Mouse (Mus musculus): ENCODE data around the gene Btbd35f30.
"Not testable (repeated sequence)": the region's sequence is repeated elsewhere in the genome, so short reads cannot be mapped to it uniquely, and the experiment has no call there.

Gene Btbd35f30

DNA sequence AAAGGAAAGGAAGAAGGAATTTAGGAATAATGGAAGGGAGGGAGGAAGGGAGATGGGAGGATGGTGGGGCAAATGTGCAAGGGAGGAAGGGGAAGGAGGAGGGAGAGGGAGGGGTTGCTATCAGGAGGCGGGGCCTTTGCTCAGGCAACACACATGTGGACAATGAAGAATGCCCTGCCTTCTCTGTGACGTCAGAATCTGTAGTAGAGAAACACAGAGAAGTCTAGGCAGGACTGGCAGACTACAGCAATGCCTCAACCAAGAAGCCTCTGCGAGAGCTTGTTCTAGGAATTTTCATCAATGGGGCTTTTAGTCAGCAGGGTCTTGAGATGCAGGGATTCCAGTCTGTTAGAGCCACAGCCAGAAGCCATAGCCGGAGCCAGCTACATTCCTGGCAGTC is at the start of gene Btbd35f30:
Gene Btbd35f30, plus strand, starts transcription at position 301 of the 400 bp plus-strand sequence.
- DNase-seq (ENCODE audit: extremely low read depth, low read depth): not testable (repeated sequence)

DNA sequence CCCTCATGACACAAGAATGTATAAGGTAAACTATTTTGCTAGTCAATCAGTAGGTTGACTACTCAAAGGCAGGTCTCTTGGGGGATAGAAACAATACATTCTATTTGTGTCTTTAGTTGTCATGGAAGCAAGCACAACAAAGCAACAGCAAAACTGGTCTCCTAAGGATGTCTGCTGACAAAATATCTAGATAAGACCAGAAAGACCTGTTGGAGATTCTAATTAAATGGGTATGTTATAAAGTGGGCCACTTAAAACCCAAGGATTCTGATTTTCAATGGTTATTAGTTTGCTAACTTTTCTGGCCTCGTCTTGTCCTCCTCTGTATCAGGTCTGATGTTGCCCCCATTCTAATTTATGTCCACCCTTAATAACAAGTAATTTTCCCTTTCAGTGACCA is 47.0 kb downstream of the Btbd35f30 start, which contains the start of gene Gm21789:
Gene Gm21789, plus strand, starts transcription at position 301 of the 400 bp plus-strand sequence.
- not testable (repeated sequence) for DNase-seq (ENCODE audit: extremely low read depth, low read depth)

Measured in MEL-GATA-1-ER (cell line).